Mouse (Mus musculus) layer of hippocampus, postnatal 14 days (tissue): ENCODE measurements at regions not wholly inside any gene's neighbourhood (a gene's known extent, or its start where the extent isn't known, plus 50 kb on each side); places are given as distances from the start of the nearest gene placed in this dataset.
A peak's percentile ranks its signal among the peaks of the same experiment; 100 is the strongest.
"Not testable (repeated sequence)": the region's sequence is repeated elsewhere in the genome, so short reads cannot be mapped to it uniquely, and the experiment has no call there.

Source experiments
- DNase-seq, 2 experiments: peaks; one replicate each; pipeline ENCODE4 v3.0.0; 2021 to 2022; ENCODE audit warnings: low spot score in 2 of 2, mixed read lengths in 1 of 2

DNA sequence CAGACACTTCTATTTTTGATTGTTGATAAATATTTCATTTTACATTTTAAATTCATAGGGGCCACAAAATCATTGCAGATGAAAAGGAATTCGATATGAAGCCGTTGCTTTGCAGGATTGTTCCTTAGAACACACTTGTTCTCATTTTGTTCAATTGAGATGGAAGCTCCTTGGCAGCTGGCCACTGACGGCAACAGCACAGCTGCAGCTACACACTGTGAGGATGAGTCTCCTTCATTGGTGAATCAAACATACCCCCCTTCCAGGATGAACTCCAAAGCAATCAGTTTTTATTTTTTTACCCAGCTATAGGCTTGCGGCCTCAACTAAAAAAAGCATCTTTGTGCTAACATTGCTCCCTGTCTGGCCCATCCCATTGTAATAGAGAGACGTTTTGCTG lies 475.1 kb downstream of the Tbl1xr1 start:
- peak; percentile 42 to 61 for DNase-seq

GRCm38 (mm10) chr3:22559556-22559955 lies 483.1 kb downstream of the Tbl1xr1 start:
- DNase-seq = no peak

DNA sequence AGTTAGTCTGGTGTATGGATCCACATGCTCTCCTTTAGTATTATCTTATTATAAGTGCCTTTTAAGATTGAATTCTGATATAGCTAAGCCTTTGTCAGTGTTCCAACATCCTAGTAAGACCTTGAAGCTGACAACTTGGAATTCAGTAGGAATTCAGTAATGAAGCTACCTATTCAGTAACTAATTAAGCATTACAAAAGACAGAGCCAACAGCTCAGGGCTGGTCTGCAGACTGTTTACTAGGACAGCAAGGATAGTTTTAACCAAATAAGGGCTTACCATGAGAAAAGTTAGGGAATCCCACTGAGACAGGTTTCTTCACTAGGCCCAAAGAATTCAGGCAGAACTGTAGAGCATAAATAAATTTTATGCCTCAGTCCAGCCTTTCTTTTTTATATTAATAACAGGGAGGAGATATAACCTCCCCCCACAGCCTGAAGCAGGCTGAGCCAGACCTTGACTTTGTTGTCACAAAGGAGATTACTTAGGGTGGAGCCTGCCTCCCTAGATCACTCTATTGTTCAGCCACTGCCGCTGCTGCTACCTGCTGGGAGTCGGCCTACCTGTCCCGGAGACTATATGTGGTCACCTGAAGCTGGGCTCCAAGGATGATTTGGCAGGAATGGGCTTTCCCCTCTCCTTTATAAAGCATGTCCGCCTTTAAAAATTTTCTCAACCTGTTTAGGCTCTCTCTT lies 484.2 kb downstream of the Tbl1xr1 start:
- not testable (repeated sequence) for DNase-seq
